Mouse (Mus musculus) spleen, postnatal 14 days (tissue): ENCODE results near the gene Bicc1.
"Not testable (repeated sequence)": the region's sequence is repeated elsewhere in the genome, so short reads cannot be mapped to it uniquely, and the experiment has no call there.

Source experiments
- DNase-seq, 2 experiments: peaks; one replicate each; pipeline ENCODE4 v3.0.0; 2021 to 2022; ENCODE audit warnings: low spot score in 2 of 2

The Bicc1 gene

GRCm38 (mm10) chr10:70946121-70946520 lies 213.4 kb downstream of the Bicc1 start:
- not testable (repeated sequence) for DNase-seq

GRCm38 (mm10) chr10:70945076-70945475 lies 214.4 kb downstream of the Bicc1 start:
- DNase-seq, result no peak

GRCm38 (mm10) chr10:70941623-70942022 lies 217.9 kb downstream of the Bicc1 start:
- DNase-seq, result no peak

- DNase-seq, result no peak
Measured at GRCm38 (mm10) chr10:70939751-70940150, 219.7 kb downstream of the Bicc1 start.

- no peak for DNase-seq
Measured at GRCm38 (mm10) chr10:70937450-70937849, 222.1 kb downstream of the Bicc1 start.

- no peak for DNase-seq
Measured at GRCm38 (mm10) chr10:70936008-70936407, 223.5 kb downstream of the Bicc1 start.

- no peak for DNase-seq
Measured at GRCm38 (mm10) chr10:70926126-70926525, 233.4 kb downstream of the Bicc1 start.

GRCm38 (mm10) chr10:70924348-70924747 lies 235.2 kb downstream of the Bicc1 start:
- no peak for DNase-seq

- no peak for DNase-seq
Measured at GRCm38 (mm10) chr10:70923936-70924335, 235.6 kb downstream of the Bicc1 start.

- no peak for DNase-seq
Measured at GRCm38 (mm10) chr10:70921481-70921880, 238.0 kb downstream of the Bicc1 start.

- no peak for DNase-seq
Measured at GRCm38 (mm10) chr10:70919851-70920250, 239.6 kb downstream of the Bicc1 start.

- DNase-seq, result no peak
Measured at GRCm38 (mm10) chr10:70919031-70919663, 240.4 kb downstream of the Bicc1 start.

- DNase-seq, result no peak
Measured at GRCm38 (mm10) chr10:70916697-70917096, 242.8 kb downstream of the Bicc1 start.

GRCm38 (mm10) chr10:70915096-70915495 lies 244.4 kb downstream of the Bicc1 start:
- DNase-seq, result no peak

- DNase-seq, result no peak
Measured at GRCm38 (mm10) chr10:70903936-70904335, 255.6 kb downstream of the Bicc1 start.

- DNase-seq, result no peak
Measured at GRCm38 (mm10) chr10:70902751-70903485, 256.6 kb downstream of the Bicc1 start.

- DNase-seq, result no peak
Measured at GRCm38 (mm10) chr10:70901193-70901875, 258.2 kb downstream of the Bicc1 start.

GRCm38 (mm10) chr10:70895891-70896290 lies 263.6 kb downstream of the Bicc1 start:
- no peak for DNase-seq

GRCm38 (mm10) chr10:70878046-70878445 lies 281.5 kb downstream of the Bicc1 start:
- no peak for DNase-seq

- DNase-seq, result no peak
Measured at GRCm38 (mm10) chr10:70877631-70878030, 281.9 kb downstream of the Bicc1 start.

GRCm38 (mm10) chr10:70876522-70876921 lies 283.0 kb downstream of the Bicc1 start:
- no peak for DNase-seq

- DNase-seq, result no peak
Measured at GRCm38 (mm10) chr10:70876119-70876518, 283.4 kb downstream of the Bicc1 start.
